Mouse (Mus musculus): Measurements from ENCODE around the gene Nrxn1.

- TF ChIP-seq POLR2A (IDR thresholded peaks at IDR 0.05; ENCODE audit: low read depth, low read length) (no peak), CTCF (conservative IDR thresholded peaks at IDR 0.05; ENCODE audit: insufficient read depth, insufficient read length, low read depth, low read length) (no peak)
Measured at GRCm38 (mm10) chr17:90362169-90362568, 730.7 kb downstream of the Nrxn1 start.

Data from kidney, adult 2 months (tissue).